Mouse (Mus musculus): ENCODE measurements around the gene 4931428F04Rik. TPM values are rescaled to one million over a fixed set of nuclear protein-coding genes. Genes with fewer than 3 reads are reported as not detected.

Gene 4931428F04Rik
- polyA plus RNA-seq, 1 experiment: 6.0 TPM

GRCm38 (mm10) chr8:105323183-105323582, 33.5 kb upstream of the 4931428F04Rik start:
- Histone ChIP-seq H3K4me3 (ENCODE audit: insufficient read depth, poor library complexity, severe bottlenecking) (no peak overlapping the region), H3ac (ENCODE audit: control insufficient read depth, insufficient read length, low read depth) (no peak overlapping the region), H3K79me2 (ENCODE audit: control insufficient read depth, insufficient read depth) (peaks cover 34% of the 10 kb centered on the region), H3K79me3 (ENCODE audit: low read depth) (peaks cover 20% of the 10 kb centered on the region), H3K27me3 (ENCODE audit: control insufficient read depth, insufficient read depth, insufficient read length) (no peaks in the 10 kb centered on the region), H3K36me3 (ENCODE audit: control insufficient read depth, insufficient read depth) (peaks cover 38% of the 10 kb centered on the region)
- TF ChIP-seq USF1 (IDR thresholded peaks at IDR 0.05; ENCODE audit: low read depth): no peak
- no peak for TF ChIP-seq MAX (IDR thresholded peaks at IDR 0.05)
- no peak for TF ChIP-seq MYOD1 (IDR thresholded peaks at IDR 0.05; ENCODE audit: control insufficient read depth, insufficient read length, low read depth)

GRCm38 (mm10) chr8:105318662-105319190, 29.1 kb upstream of the 4931428F04Rik start:
- no peak overlapping the region for H3K4me3 ChIP-seq (ENCODE audit: insufficient read depth, poor library complexity, severe bottlenecking)
- no peak overlapping the region for H3ac ChIP-seq (ENCODE audit: control insufficient read depth, insufficient read length, low read depth)
- H3K79me2 ChIP-seq (ENCODE audit: control insufficient read depth, insufficient read depth): no peaks in the 10 kb centered on the region
- H3K79me3 ChIP-seq (ENCODE audit: low read depth): no peaks in the 10 kb centered on the region
- no peak for TF ChIP-seq CTCF (IDR thresholded peaks at IDR 0.05; ENCODE audit: control insufficient read depth, insufficient read depth, insufficient read length)
- no peak for TF ChIP-seq MYOD1 (IDR thresholded peaks at IDR 0.05; ENCODE audit: control insufficient read depth, insufficient read length, low read depth)
- no peak for TF ChIP-seq CEBPB (IDR thresholded peaks at IDR 0.05; ENCODE audit: low read depth)
- no peaks in the 10 kb centered on the region for H3K27me3 ChIP-seq (ENCODE audit: control insufficient read depth, insufficient read depth, insufficient read length)
- H3K36me3 ChIP-seq (ENCODE audit: control insufficient read depth, insufficient read depth): peaks cover 45% of the 10 kb centered on the region

- H3K4me3 ChIP-seq (ENCODE audit: insufficient read depth, poor library complexity, severe bottlenecking): no peak overlapping the region
- no peaks in the 10 kb centered on the region for H3K79me2 ChIP-seq (ENCODE audit: control insufficient read depth, insufficient read depth)
- H3K36me3 ChIP-seq (ENCODE audit: control insufficient read depth, insufficient read depth): peaks cover 37% of the 10 kb centered on the region
- no peaks in the 10 kb centered on the region for H3K79me3 ChIP-seq (ENCODE audit: low read depth)
- no peak for TF ChIP-seq MAX (IDR thresholded peaks at IDR 0.05)
- TF ChIP-seq MYOG (IDR thresholded peaks at IDR 0.05; ENCODE audit: control insufficient read depth, extremely low read depth, insufficient read length): no peak
- no peak for TF ChIP-seq MYOD1 (IDR thresholded peaks at IDR 0.05; ENCODE audit: control insufficient read depth, insufficient read length, low read depth)
- no peak for TF ChIP-seq FOSL1 (IDR thresholded peaks at IDR 0.05; ENCODE audit: insufficient read depth, low read length, poor library complexity, severe bottlenecking)
- TF ChIP-seq CTCF (IDR thresholded peaks at IDR 0.05; ENCODE audit: control insufficient read depth, insufficient read depth, insufficient read length): no peak
- TF ChIP-seq CEBPB (IDR thresholded peaks at IDR 0.05; ENCODE audit: low read depth): no peak
- no peak for TF ChIP-seq USF1 (IDR thresholded peaks at IDR 0.05; ENCODE audit: low read depth)
- no peaks in the 10 kb centered on the region for H3K27me3 ChIP-seq (ENCODE audit: control insufficient read depth, insufficient read depth, insufficient read length)
- no peak overlapping the region for H3ac ChIP-seq (ENCODE audit: control insufficient read depth, insufficient read length, low read depth)
These were observed 28.3 kb upstream of the 4931428F04Rik start for GRCm38 (mm10) chr8:105317941-105318340.

- TF ChIP-seq USF1 (IDR thresholded peaks at IDR 0.05; ENCODE audit: low read depth) (no peak), MAX (IDR thresholded peaks at IDR 0.05) (no peak), CTCF (IDR thresholded peaks at IDR 0.05; ENCODE audit: control insufficient read depth, insufficient read depth, insufficient read length) (no peak), MYOD1 (IDR thresholded peaks at IDR 0.05; ENCODE audit: control insufficient read depth, insufficient read length, low read depth) (no peak), FOSL1 (IDR thresholded peaks at IDR 0.05; ENCODE audit: insufficient read depth, low read length, poor library complexity, severe bottlenecking) (no peak), CEBPB (IDR thresholded peaks at IDR 0.05; ENCODE audit: low read depth) (no peak), MYOG (IDR thresholded peaks at IDR 0.05; ENCODE audit: control insufficient read depth, extremely low read depth, insufficient read length) (no peak)
- Histone ChIP-seq H3K36me3 (ENCODE audit: control insufficient read depth, insufficient read depth) (peaks cover 39% of the 10 kb centered on the region), H3K79me3 (ENCODE audit: low read depth) (no peaks in the 10 kb centered on the region), H3ac (ENCODE audit: control insufficient read depth, insufficient read length, low read depth) (no peak overlapping the region), H3K79me2 (ENCODE audit: control insufficient read depth, insufficient read depth) (no peaks in the 10 kb centered on the region), H3K27me3 (ENCODE audit: control insufficient read depth, insufficient read depth, insufficient read length) (no peaks in the 10 kb centered on the region), H3K4me3 (ENCODE audit: insufficient read depth, poor library complexity, severe bottlenecking) (no peak overlapping the region)
These were observed 25.6 kb upstream of the 4931428F04Rik start for GRCm38 (mm10) chr8:105315073-105315769.

GRCm38 (mm10) chr8:105313622-105314402, 24.1 kb upstream of the 4931428F04Rik start:
- Histone ChIP-seq H3K27me3 (ENCODE audit: control insufficient read depth, insufficient read depth, insufficient read length) (no peaks in the 10 kb centered on the region), H3K36me3 (ENCODE audit: control insufficient read depth, insufficient read depth) (peaks cover 43% of the 10 kb centered on the region), H3K79me2 (ENCODE audit: control insufficient read depth, insufficient read depth) (no peaks in the 10 kb centered on the region), H3K4me3 (ENCODE audit: insufficient read depth, poor library complexity, severe bottlenecking) (no peak overlapping the region), H3ac (ENCODE audit: control insufficient read depth, insufficient read length, low read depth) (no peak overlapping the region), H3K79me3 (ENCODE audit: low read depth) (no peaks in the 10 kb centered on the region)
- no peak for TF ChIP-seq FOSL1 (IDR thresholded peaks at IDR 0.05; ENCODE audit: insufficient read depth, low read length, poor library complexity, severe bottlenecking)
- no peak for TF ChIP-seq MAX (IDR thresholded peaks at IDR 0.05)
- no peak for TF ChIP-seq MYOG (IDR thresholded peaks at IDR 0.05; ENCODE audit: control insufficient read depth, extremely low read depth, insufficient read length)
- TF ChIP-seq USF1 (IDR thresholded peaks at IDR 0.05; ENCODE audit: low read depth): no peak
- TF ChIP-seq CTCF (IDR thresholded peaks at IDR 0.05; ENCODE audit: control insufficient read depth, insufficient read depth, insufficient read length): no peak
- TF ChIP-seq MYOD1 (IDR thresholded peaks at IDR 0.05; ENCODE audit: control insufficient read depth, insufficient read length, low read depth): no peak
- no peak for TF ChIP-seq CEBPB (IDR thresholded peaks at IDR 0.05; ENCODE audit: low read depth)

Data from C2C12 (cell line).